Mouse (Mus musculus) heart, embryonic 16.5 days (tissue): ENCODE results near the gene Gm4969. TPM values are rescaled to one million over a fixed set of nuclear protein-coding genes. Genes with fewer than 3 reads are reported as not detected.

Source experiments
- ATAC-seq: fragments of 200-750 bp; cut with Nextera tagmentation; replicated peaks from 2 replicates; pipeline ENCODE4 v1.8.0; 2017; ENCODE audit warnings: moderate number of reproducible peaks; ENCODE audit not compliant: insufficient read depth, low FRiP score; ENCODE audit errors: extremely low read depth
- H3K27ac ChIP-seq: fragments of 300-500 bp; sonication (generic); 2 replicates; pipeline ENCODE4 v1.5.1; 2014; ENCODE audit warnings: mild to moderate bottlenecking, low read length, control low read depth, moderate library complexity
- H3K27me3 ChIP-seq: fragments of 300-500 bp; sonication (generic); 2 replicates; pipeline ENCODE4 v1.6.1; 2014; ENCODE audit warnings: low read length, mixed read lengths; ENCODE audit not compliant: control insufficient read depth, insufficient read depth
- H3K36me3 ChIP-seq: fragments of 300-500 bp; sonication (generic); 2 replicates; pipeline ENCODE4 v1.6.1; 2014; ENCODE audit not compliant: control insufficient read depth, insufficient read depth
- H3K4me1 ChIP-seq: fragments of 300-500 bp; sonication (generic); 2 replicates; pipeline ENCODE4 v1.6.1; 2014; ENCODE audit warnings: low read length, mixed read lengths; ENCODE audit not compliant: control insufficient read depth, insufficient read depth
- H3K4me2 ChIP-seq: fragments of 300-500 bp; sonication (generic); 2 replicates; pipeline ENCODE4 v1.6.1; 2014; ENCODE audit warnings: low read depth, mild to moderate bottlenecking, control low read depth, low read length
- H3K4me3 ChIP-seq: fragments of 300-500 bp; sonication (generic); 2 replicates; pipeline ENCODE4 v1.5.1; 2014; ENCODE audit warnings: mild to moderate bottlenecking, control low read depth, low read length
- H3K9ac ChIP-seq: fragments of 300-500 bp; sonication (generic); 2 replicates; pipeline ENCODE4 v1.6.1; 2014; ENCODE audit warnings: low read length, control low read depth
- H3K9me3 ChIP-seq: fragments of 300-500 bp; sonication (generic); replicated peaks from 2 replicates; pipeline ENCODE4 v1.6.1; 2016; ENCODE audit warnings: low read length; ENCODE audit not compliant: control insufficient read depth
- WGBS: fragments of 180-500 bp; shearing (Covaris S2); extraction: QIAGEN DNeasy Blood & Tissue Kit; methylation state at CpG from one replicate; pipeline ENCODE4 v1.1.7; 2014; 5-methylcytosine and 5-hydroxymethylcytosine counted together
- polyA plus RNA-seq: library from polyadenylated mRNA; unstranded; fragments of >200 nt; fragmentation: Nextera tagmentation; extraction: Ambion mirVana; gene quantifications from 2 replicates; pipeline ENCODE4 v1.2.1, GENCODE M21; 2015

The Gm4969 gene
- polyA plus RNA-seq, 1 experiment from 2014 or later: 0.38 TPM

GRCm38 (mm10) chr7:19065896-19066295 is 52.3 kb downstream of the Gm4969 start:
- Histone ChIP-seq H3K4me2 (no peak overlapping the region), H3K9me3 (0 out of 2 replicates have a peak, but pooled peaks cover 4% of the 10 kb centered on the region), H3K9ac (no peak overlapping the region), H3K36me3 (no peaks in the 10 kb centered on the region), H3K4me1 (no peaks in the 10 kb centered on the region), H3K4me3 (peak overlapping the region; percentile 5; the same call in 1 of the 2 replicates), H3K27ac (no peak overlapping the region), H3K27me3 (peaks cover 33% of the 10 kb centered on the region)
- ATAC-seq: no peak
- 37% methylated on average over 13 of the region's 13 CpGs for WGBS

- Histone ChIP-seq H3K27ac (no peak overlapping the region), H3K36me3 (peaks cover 2% of the 10 kb centered on the region; the same call in 1 of the 2 replicates), H3K4me2 (no peak overlapping the region), H3K4me1 (no peaks in the 10 kb centered on the region; the same call in 1 of the 2 replicates), H3K4me3 (no peak overlapping the region), H3K27me3 (no peaks in the 10 kb centered on the region), H3K9me3 (no peaks in the 10 kb centered on the region), H3K9ac (no peak overlapping the region)
- 75% methylated on average over 10 of the region's 10 CpGs for WGBS
- no peak for ATAC-seq
These were observed 60.8 kb downstream of the Gm4969 start for GRCm38 (mm10) chr7:19057405-19057804.

GRCm38 (mm10) chr7:19055108-19055507 is 63.1 kb downstream of the Gm4969 start:
- WGBS: 91% methylated on average over 8 of the region's 8 CpGs
- no peak overlapping the region for H3K4me2 ChIP-seq
- no peaks in the 10 kb centered on the region for H3K9me3 ChIP-seq
- no peak overlapping the region for H3K4me3 ChIP-seq
- no peaks in the 10 kb centered on the region; the same call in 1 of the 2 replicates for H3K4me1 ChIP-seq
- H3K27me3 ChIP-seq: no peaks in the 10 kb centered on the region
- H3K9ac ChIP-seq: no peak overlapping the region
- no peak overlapping the region for H3K27ac ChIP-seq
- no peak for ATAC-seq
- H3K36me3 ChIP-seq: peaks cover 14% of the 10 kb centered on the region

- Histone ChIP-seq H3K9ac (no peak overlapping the region), H3K4me2 (peak overlapping the region; percentile 39), H3K4me3 (no peak overlapping the region), H3K9me3 (no peaks in the 10 kb centered on the region), H3K27ac (no peak overlapping the region), H3K4me1 (no peaks in the 10 kb centered on the region; the same call in 1 of the 2 replicates), H3K27me3 (no peaks in the 10 kb centered on the region), H3K36me3 (peaks cover 17% of the 10 kb centered on the region)
- no peak for ATAC-seq
- 70% methylated on average over 9 of the region's 9 CpGs for WGBS
These were observed 63.4 kb downstream of the Gm4969 start for GRCm38 (mm10) chr7:19054777-19055076.

GRCm38 (mm10) chr7:19054047-19054776 is 64.0 kb downstream of the Gm4969 start, which contains the start of gene Rsph6a:
Rsph6a (plus strand) TSS chr7:19054690.
- ATAC-seq: no peak
- Histone ChIP-seq H3K4me2 (peak within 1 kb of the TSS; percentile 39), H3K27ac (no peak within 1 kb of the TSS), H3K36me3 (peaks cover 22% of the 10 kb centered on the region), H3K27me3 (no peaks in the 10 kb centered on the region), H3K4me1 (no peaks in the 10 kb centered on the region; the same call in 1 of the 2 replicates), H3K4me3 (no peak within 1 kb of the TSS), H3K9ac (no peak within 1 kb of the TSS), H3K9me3 (no peaks in the 10 kb centered on the region)
- 28% methylated on average over 33 of the region's 33 CpGs for WGBS

GRCm38 (mm10) chr7:19053136-19053532 is 65.0 kb downstream of the Gm4969 start:
- no peak overlapping the region for H3K4me2 ChIP-seq
- no peaks in the 10 kb centered on the region for H3K27me3 ChIP-seq
- no peak overlapping the region for H3K4me3 ChIP-seq
- H3K27ac ChIP-seq: no peak overlapping the region
- no peaks in the 10 kb centered on the region; the same call in 1 of the 2 replicates for H3K4me1 ChIP-seq
- peaks cover 28% of the 10 kb centered on the region for H3K36me3 ChIP-seq
- H3K9ac ChIP-seq: no peak overlapping the region
- ATAC-seq: no peak
- H3K9me3 ChIP-seq: no peaks in the 10 kb centered on the region
- 90% methylated on average over 7 of the region's 7 CpGs for WGBS

GRCm38 (mm10) chr7:19052345-19053135 is 65.6 kb downstream of the Gm4969 start:
- H3K4me1 ChIP-seq: no peaks in the 10 kb centered on the region; the same call in 1 of the 2 replicates
- no peaks in the 10 kb centered on the region for H3K27me3 ChIP-seq
- H3K4me2 ChIP-seq: no peak overlapping the region
- WGBS: 84% methylated on average over 15 of the region's 15 CpGs
- no peak for ATAC-seq
- peaks cover 34% of the 10 kb centered on the region for H3K36me3 ChIP-seq
- no peak overlapping the region for H3K9ac ChIP-seq
- H3K4me3 ChIP-seq: no peak overlapping the region
- H3K27ac ChIP-seq: no peak overlapping the region
- no peaks in the 10 kb centered on the region for H3K9me3 ChIP-seq

GRCm38 (mm10) chr7:19051161-19051560 is 67.0 kb downstream of the Gm4969 start:
- no peak overlapping the region for H3K4me3 ChIP-seq
- no peaks in the 10 kb centered on the region for H3K9me3 ChIP-seq
- H3K4me2 ChIP-seq: no peak overlapping the region
- no peaks in the 10 kb centered on the region for H3K27me3 ChIP-seq
- H3K27ac ChIP-seq: no peak overlapping the region
- no peaks in the 10 kb centered on the region; the same call in 1 of the 2 replicates for H3K4me1 ChIP-seq
- 60% methylated on average over 4 of the region's 4 CpGs for WGBS
- peaks cover 41% of the 10 kb centered on the region for H3K36me3 ChIP-seq
- H3K9ac ChIP-seq: no peak overlapping the region
- ATAC-seq: no peak

- 80% methylated on average over 8 of the region's 8 CpGs for WGBS
- peaks cover 51% of the 10 kb centered on the region for H3K36me3 ChIP-seq
These were observed 68.0 kb downstream of the Gm4969 start for GRCm38 (mm10) chr7:19050172-19050571.

More at GRCm38 (mm10) chr7:19050172-19050571, 68.0 kb downstream of the Gm4969 start:
- Histone ChIP-seq H3K9ac (no peak overlapping the region), H3K27ac (no peak overlapping the region), H3K27me3 (no peaks in the 10 kb centered on the region), H3K4me1 (no peaks in the 10 kb centered on the region; the same call in 1 of the 2 replicates), H3K4me2 (no peak overlapping the region), H3K9me3 (no peaks in the 10 kb centered on the region), H3K4me3 (no peak overlapping the region)
- no peak for ATAC-seq
